Mouse (Mus musculus) erythroblast, embryonic 14.5 days (primary cell): ENCODE measurements around the gene Trmt44.

Source experiments
- GATA1 ChIP-seq: IDR thresholded peaks from 2 replicates; pipeline ENCODE4 v1.6.1; 2012; ENCODE audit warnings: low read length, inconsistent platforms, mixed read lengths
- TAL1 ChIP-seq: IDR thresholded peaks from 3 replicates; pipeline ENCODE4 v1.6.1; 2012; ENCODE audit warnings: low read length, inconsistent platforms, mixed read lengths

DNA sequence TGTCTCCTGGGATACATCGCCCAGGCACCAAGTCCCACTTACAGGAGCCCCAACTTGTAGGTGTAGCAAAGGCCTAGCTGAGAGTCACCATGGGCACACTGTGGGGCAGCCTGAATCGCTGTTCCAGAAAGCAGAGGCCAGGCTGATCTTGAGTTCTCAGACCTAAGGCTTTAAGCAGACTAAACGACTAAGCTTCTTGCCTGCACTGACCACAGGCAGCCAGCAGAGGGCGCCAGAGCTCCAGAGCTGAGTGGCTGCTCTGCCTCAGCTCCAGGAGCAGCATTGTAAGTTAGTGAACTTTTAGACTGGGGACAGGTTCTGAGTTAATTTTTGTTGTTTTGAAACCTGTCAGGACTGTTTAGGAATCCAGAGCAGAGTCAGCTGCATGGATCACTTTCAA, 20.8 kb upstream of the Trmt44 start:
- TF ChIP-seq GATA1 = no peak
- TF ChIP-seq TAL1 = no peak
